Mouse (Mus musculus) midbrain, embryonic 13.5 days (tissue): ENCODE results near the gene Ptk6. TPM values are rescaled to one million over a fixed set of nuclear protein-coding genes. Genes with fewer than 3 reads are reported as not detected.
A peak's percentile ranks its signal among the peaks of the same experiment; 100 is the strongest.

Source experiments
- ATAC-seq: fragments of 200-750 bp; cut with Nextera tagmentation; 2 replicates; pipeline ENCODE4 v1.8.0; 2017; ENCODE audit warnings: mild to moderate bottlenecking, moderate TSS enrichment, moderate library complexity
- H3K27ac ChIP-seq: fragments of 300-500 bp; sonication (generic); 2 replicates; pipeline ENCODE4 v1.5.1; 2015; ENCODE audit warnings: inconsistent platforms, mild to moderate bottlenecking, moderate library complexity
- H3K27me3 ChIP-seq: fragments of 300-500 bp; sonication (generic); 2 replicates; pipeline ENCODE4 v1.6.1; 2015; ENCODE audit warnings: mild to moderate bottlenecking, inconsistent platforms
- H3K36me3 ChIP-seq: fragments of 300-500 bp; sonication (generic); 2 replicates; pipeline ENCODE4 v1.6.1; 2015; ENCODE audit warnings: mild to moderate bottlenecking, inconsistent platforms
- H3K4me1 ChIP-seq: fragments of 300-500 bp; sonication (generic); replicated peaks from 2 replicates; pipeline ENCODE4 v1.6.1; 2015; ENCODE audit warnings: inconsistent platforms
- H3K4me2 ChIP-seq: fragments of 300-500 bp; sonication (generic); replicated peaks from 2 replicates; pipeline ENCODE4 v1.6.1; 2015; ENCODE audit warnings: moderate library complexity, mild to moderate bottlenecking, inconsistent platforms
- H3K4me3 ChIP-seq: fragments of 300-500 bp; sonication (generic); replicated peaks from 2 replicates; pipeline ENCODE4 v1.5.1; 2015; ENCODE audit warnings: mild to moderate bottlenecking, inconsistent platforms
- H3K9ac ChIP-seq: fragments of 300-500 bp; sonication (generic); replicated peaks from 2 replicates; pipeline ENCODE4 v1.6.1; 2015; ENCODE audit warnings: mild to moderate bottlenecking, inconsistent platforms
- H3K9me3 ChIP-seq: fragments of 300-500 bp; sonication (generic); 2 replicates; pipeline ENCODE4 v1.6.1; 2016; ENCODE audit warnings: mild to moderate bottlenecking, inconsistent platforms
- WGBS: fragments of 180-500 bp; shearing (Covaris S2); methylation state at CpG from one replicate; pipeline ENCODE4 v1.1.7; 2015; 5-methylcytosine and 5-hydroxymethylcytosine counted together
- polyA plus RNA-seq: library from polyadenylated mRNA; unstranded; fragments of >200 nt; fragmentation: Nextera tagmentation; extraction: Ambion mirVana; gene quantifications from 2 replicates; pipeline ENCODE4 v1.2.1, GENCODE M21; 2015

Gene Ptk6
- polyA plus RNA-seq = not detected in 2 replicates

DNA sequence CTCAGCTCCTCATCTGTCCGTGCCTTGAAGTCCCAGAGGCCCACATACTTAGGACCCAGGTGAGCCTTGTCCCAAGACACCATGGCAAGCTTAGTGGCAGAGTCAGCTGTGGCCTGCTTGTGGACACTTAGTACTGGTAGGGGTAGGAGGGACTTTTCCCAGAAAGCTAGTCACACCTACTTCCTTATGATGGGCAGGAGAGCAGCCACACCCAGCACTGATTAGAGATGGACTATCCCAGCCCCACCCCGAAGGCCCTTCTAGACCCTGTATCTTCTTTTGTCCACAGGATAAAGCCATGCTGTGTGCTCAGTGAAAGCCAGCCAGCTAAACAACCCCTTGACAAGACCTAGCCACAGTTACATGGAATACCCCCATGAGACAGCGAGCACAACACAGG is at the start of gene Ptk6:
Ptk6 (minus strand) TSS at position 368 of the 400 bp plus-strand sequence.
- Histone ChIP-seq H3K4me2 (no peak within 1 kb of the TSS), H3K27ac (no peak within 1 kb of the TSS), H3K9ac (no peak within 1 kb of the TSS), H3K36me3 (no peaks in the 10 kb centered on the region), H3K4me1 (no peaks in the 10 kb centered on the region), H3K4me3 (no peak within 1 kb of the TSS), H3K9me3 (no peaks in the 10 kb centered on the region), H3K27me3 (0 out of 2 replicates have a peak, but pooled peaks cover 3% of the 10 kb centered on the region)
- no peak for ATAC-seq
- 91% methylated on average over 3 of the region's 3 CpGs for WGBS

DNA sequence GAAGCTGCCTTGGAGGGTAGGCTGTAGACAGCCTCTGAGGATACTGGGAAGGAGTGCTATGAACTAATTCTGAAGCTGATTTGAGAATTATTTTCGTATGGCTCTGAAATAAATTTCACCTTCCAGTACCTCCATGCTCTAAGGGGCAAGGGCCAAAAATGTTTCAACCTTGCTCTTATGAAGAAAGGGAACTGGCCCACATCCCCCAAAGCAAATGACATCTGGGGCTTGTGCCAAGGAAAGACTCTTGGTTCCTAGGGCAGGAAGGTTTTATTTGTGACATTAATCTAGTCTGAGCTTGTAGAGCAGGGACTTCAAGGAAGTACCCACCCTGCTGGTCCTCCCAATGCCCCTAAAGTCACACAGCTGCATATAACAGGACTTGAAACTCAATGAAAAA is 49.3 kb upstream of the Ptk6 start:
- no peak for ATAC-seq
- Histone ChIP-seq H3K9me3 (no peaks in the 10 kb centered on the region), H3K27ac (no peak overlapping the region), H3K4me1 (no peaks in the 10 kb centered on the region), H3K4me2 (no peak overlapping the region), H3K36me3 (peaks cover 61% of the 10 kb centered on the region), H3K4me3 (no peak overlapping the region), H3K9ac (no peak overlapping the region), H3K27me3 (no peaks in the 10 kb centered on the region)
- 84% methylated on average over 1 of the region's 1 CpGs for WGBS

DNA sequence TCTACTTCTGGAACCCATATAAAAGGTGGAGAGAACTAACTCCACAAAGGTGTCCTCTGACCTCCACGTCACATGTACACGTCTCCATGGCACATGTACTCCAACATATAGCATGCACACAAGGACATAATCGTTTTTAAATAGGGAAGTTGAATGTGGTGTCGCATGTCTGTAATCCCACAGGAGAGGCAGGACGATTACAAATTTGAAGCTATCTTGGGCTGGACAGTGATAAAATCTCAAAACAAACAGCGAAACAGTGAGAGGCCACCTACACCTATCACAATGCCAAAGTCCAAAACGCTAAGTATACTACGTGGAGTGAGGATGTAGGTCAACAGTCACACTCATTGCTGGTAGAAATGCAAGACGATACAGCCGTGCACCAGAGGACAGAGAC is 46.6 kb upstream of the Ptk6 start:
- no peak overlapping the region for H3K9ac ChIP-seq
- H3K36me3 ChIP-seq = peaks cover 38% of the 10 kb centered on the region
- H3K4me1 ChIP-seq = no peaks in the 10 kb centered on the region
- H3K9me3 ChIP-seq = no peaks in the 10 kb centered on the region
- ATAC-seq = no peak
- H3K4me3 ChIP-seq = no peak overlapping the region
- no peak overlapping the region for H3K27ac ChIP-seq
- H3K4me2 ChIP-seq = no peak overlapping the region
- WGBS = 92% methylated on average over 10 of the region's 10 CpGs
- no peaks in the 10 kb centered on the region for H3K27me3 ChIP-seq

DNA sequence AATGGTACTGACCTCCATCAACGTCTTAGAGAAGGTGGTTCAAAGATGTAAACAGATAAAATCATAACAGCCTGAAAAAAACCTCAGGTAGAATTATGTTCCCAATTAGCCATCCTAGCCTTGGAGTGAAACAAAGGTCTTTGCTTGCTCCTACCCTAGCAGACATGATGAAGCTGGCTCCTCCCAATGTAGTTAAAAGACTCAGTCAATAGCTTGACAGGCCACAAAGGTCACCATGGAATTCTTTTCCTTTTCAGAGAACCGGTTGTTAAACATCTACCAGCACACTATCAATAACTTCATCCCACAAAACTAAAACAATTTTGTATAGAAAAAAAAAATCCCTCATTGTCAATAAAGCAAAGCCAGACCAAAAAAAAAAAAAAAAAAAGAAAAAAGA is 42.4 kb upstream of the Ptk6 start:
- Histone ChIP-seq H3K9ac (no peak overlapping the region), H3K36me3 (no peaks in the 10 kb centered on the region), H3K4me1 (peaks cover 7% of the 10 kb centered on the region; the same call in 1 of the 2 replicates), H3K27me3 (no peaks in the 10 kb centered on the region), H3K9me3 (no peaks in the 10 kb centered on the region), H3K4me3 (no peak overlapping the region), H3K4me2 (no peak overlapping the region), H3K27ac (no peak overlapping the region)
- ATAC-seq = no peak
- 30% methylated on average over 2 of the region's 2 CpGs for WGBS

DNA sequence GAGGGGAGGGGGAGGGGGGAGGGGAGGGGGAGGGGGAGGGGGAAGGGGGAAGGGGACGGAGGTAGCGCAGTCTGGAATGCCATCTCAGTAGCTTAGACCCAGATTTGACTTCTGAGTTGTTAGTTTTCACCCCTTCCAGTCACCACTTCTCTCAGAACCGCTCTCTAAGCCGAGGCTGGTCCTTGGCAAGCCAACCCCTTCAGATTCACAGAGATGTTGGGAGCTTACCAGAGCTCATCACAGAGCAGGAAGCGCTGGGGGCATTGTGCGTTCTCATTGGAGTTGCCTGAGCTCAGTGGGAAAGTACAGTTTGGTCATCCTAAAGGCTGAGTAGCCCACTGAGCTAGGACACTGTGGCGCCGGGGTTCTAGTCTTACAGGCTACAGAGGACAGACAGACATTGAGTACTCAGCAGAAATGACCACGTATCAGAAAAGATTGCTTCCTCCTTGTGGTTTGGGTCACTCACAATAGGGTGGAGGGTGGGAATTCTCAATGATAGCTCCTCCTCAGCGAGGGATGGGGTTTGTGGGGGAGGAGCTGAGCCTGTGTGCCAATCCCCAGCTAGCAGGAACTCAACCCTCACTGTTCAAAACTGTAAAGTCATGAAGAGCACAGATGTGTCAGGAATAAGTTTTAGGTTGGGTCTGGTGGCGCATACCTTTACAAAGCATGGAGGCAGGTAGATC is 41.3 kb upstream of the Ptk6 start:
- Histone ChIP-seq H3K36me3 (no peaks in the 10 kb centered on the region), H3K9me3 (no peaks in the 10 kb centered on the region), H3K4me1 (peaks cover 7% of the 10 kb centered on the region; the same call in 1 of the 2 replicates), H3K27me3 (no peaks in the 10 kb centered on the region), H3K27ac (no peak overlapping the region), H3K4me2 (no peak overlapping the region), H3K9ac (no peak overlapping the region), H3K4me3 (no peak overlapping the region)
- WGBS = 34% methylated on average over 11 of the region's 11 CpGs
- no peak for ATAC-seq

DNA sequence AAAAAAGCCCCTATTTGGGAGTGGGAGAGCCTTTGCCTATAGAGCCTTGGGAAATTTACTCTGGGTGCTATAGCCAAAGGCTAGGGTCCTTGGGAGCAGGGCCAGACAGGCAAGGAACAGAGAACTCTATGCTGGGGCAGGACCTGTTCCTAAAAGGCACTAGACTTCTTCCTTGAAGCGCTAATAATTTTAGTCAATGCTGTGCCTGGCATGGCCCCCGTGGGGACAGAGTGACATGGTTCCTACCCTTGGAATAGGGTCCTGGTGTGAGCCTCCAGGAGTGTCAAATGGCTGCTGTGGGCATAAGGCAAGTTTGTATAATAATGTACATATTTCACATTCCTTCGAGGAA is 39.7 kb upstream of the Ptk6 start:
- H3K27ac ChIP-seq = no peak overlapping the region
- peaks cover 7% of the 10 kb centered on the region; the same call in 1 of the 2 replicates for H3K4me1 ChIP-seq
- peak overlapping the region; percentile 41 for H3K4me2 ChIP-seq
- H3K9ac ChIP-seq = no peak overlapping the region
- no peaks in the 10 kb centered on the region for H3K9me3 ChIP-seq
- ATAC-seq = no peak
- H3K27me3 ChIP-seq = no peaks in the 10 kb centered on the region
- 75% methylated on average over 3 of the region's 3 CpGs for WGBS
- H3K36me3 ChIP-seq = no peaks in the 10 kb centered on the region
- H3K4me3 ChIP-seq = no peak overlapping the region

DNA sequence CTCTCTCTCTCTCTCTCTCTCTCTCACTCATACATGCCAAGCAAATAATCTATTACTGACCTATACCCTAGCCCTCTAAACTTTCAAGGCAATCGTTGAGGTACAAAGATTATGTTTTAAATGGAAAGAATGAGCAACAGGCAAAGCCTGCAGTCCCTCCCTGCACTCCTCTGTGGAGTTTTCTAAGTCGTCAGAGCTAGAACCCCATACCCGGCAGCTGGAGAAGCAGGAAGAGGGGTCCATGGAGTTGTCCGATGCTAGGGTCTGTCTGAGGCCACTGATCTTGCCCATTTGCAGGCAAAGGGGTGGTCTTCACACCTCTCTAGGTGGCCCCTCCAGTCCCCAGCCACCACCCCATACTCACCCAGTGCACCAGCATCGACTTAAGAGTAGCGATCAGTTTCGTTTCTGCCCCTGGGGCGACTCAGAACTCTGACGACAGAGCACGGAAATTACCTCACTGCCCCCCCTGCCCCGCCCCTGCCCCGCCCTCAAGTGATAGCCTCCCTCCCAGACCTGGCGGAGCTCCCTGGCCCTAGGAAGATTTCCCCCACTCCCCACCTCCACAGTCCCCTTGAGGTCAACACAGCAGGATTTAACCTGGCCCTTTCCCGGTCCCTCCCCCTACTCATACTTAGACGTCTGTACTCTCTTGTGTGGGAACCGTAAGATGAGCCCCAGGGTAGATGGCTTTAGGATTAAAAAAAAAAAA is 39.2 kb upstream of the Ptk6 start, which contains the start of gene Helz2:
Helz2 (minus strand) TSS at position 426 of the 712 bp plus-strand sequence.
- Histone ChIP-seq H3K9me3 (no peaks in the 10 kb centered on the region), H3K4me3 (0 out of 2 replicates have a peak within 1 kb of the TSS, but pooled peaks have one; percentile 11), H3K4me1 (peaks cover 7% of the 10 kb centered on the region; the same call in 1 of the 2 replicates), H3K36me3 (no peaks in the 10 kb centered on the region), H3K27ac (no peak within 1 kb of the TSS), H3K27me3 (no peaks in the 10 kb centered on the region), H3K4me2 (peak within 1 kb of the TSS; percentile 41), H3K9ac (no peak within 1 kb of the TSS)
- 12% methylated on average over 16 of the region's 16 CpGs for WGBS
- no peak for ATAC-seq

DNA sequence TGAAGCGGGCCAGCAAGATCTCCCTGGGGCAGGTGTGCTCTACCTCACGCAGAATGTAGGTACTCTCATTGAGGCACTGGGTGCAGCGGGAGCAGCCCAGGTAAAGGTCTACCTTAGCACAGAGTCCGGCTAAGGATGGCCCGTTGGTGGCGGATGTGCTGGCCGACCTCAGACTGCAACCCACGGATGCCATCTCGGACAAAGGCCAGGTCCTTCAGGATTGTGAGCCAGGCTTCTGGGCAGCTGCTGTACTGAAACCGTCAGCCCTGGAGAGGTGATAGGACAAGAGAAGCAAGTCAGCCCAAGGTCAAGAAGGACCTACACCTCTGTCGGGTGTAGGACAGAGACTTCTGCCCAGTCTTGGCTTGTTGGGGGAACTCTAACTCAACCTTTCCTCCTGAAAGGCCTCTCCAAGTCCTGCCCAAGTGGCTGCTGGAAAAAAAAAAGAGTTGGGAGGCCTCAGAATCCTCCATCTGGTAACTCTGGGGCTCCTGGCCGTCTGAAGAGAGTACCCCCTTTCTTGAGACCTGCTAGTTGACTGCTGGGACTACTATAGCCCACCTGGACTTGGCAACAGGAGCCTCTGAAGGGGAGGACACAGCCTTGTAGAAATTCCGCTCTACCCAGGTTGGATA is 38.3 kb upstream of the Ptk6 start:
- no peaks in the 10 kb centered on the region for H3K27me3 ChIP-seq
- H3K4me3 ChIP-seq = no peak overlapping the region
- no peak overlapping the region for H3K27ac ChIP-seq
- no peak overlapping the region for H3K9ac ChIP-seq
- peaks cover 7% of the 10 kb centered on the region; the same call in 1 of the 2 replicates for H3K4me1 ChIP-seq
- no peak overlapping the region for H3K4me2 ChIP-seq
- 91% methylated on average over 13 of the region's 13 CpGs for WGBS
- H3K9me3 ChIP-seq = no peaks in the 10 kb centered on the region
- no peak for ATAC-seq
- no peaks in the 10 kb centered on the region for H3K36me3 ChIP-seq

DNA sequence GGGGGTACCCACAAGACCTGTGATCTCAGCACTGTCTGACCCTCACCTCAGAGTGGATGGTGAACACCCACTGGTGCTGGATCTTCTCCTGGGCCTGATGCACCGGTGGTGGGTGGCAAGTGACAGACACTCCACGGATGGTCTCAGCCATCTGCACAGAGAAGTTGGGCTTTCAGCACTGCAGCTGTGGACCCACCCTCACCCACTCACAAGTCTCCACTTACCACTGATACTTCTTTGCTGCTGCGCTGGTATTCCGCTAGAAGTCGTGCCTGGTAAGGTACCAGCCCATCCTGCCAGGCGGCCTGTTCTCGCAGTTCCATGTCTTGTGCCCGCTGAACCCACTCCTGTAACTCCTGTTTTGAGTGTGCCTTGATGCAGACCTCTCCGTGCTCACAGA is 36.7 kb upstream of the Ptk6 start:
- ATAC-seq = no peak
- no peaks in the 10 kb centered on the region for H3K27me3 ChIP-seq
- no peaks in the 10 kb centered on the region for H3K9me3 ChIP-seq
- H3K36me3 ChIP-seq = no peaks in the 10 kb centered on the region
- peaks cover 7% of the 10 kb centered on the region; the same call in 1 of the 2 replicates for H3K4me1 ChIP-seq
- H3K4me3 ChIP-seq = no peak overlapping the region
- H3K4me2 ChIP-seq = no peak overlapping the region
- H3K27ac ChIP-seq = no peak overlapping the region
- H3K9ac ChIP-seq = no peak overlapping the region
- WGBS = 97% methylated on average over 9 of the region's 9 CpGs

DNA sequence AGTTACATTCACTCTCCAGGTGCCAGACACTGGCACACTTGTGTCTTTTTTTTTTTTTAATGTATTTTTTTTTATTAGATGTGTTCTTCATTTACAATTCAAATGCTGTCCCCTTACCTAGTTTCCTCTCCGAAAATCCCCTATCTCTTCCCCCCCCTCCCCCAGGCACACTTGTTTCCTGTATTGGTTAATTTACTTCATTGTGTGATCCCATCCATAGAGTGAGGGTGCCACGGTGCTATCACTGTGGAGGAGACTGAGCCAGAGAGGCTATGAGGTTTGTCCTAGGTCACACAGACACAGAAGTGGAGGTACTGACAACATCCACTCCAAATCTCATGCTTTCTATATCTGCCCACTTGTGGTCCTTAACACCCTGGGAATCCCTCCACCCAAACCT is 36.3 kb upstream of the Ptk6 start:
- Histone ChIP-seq H3K9ac (no peak overlapping the region), H3K4me3 (no peak overlapping the region), H3K36me3 (no peaks in the 10 kb centered on the region), H3K9me3 (no peaks in the 10 kb centered on the region), H3K27me3 (no peaks in the 10 kb centered on the region), H3K27ac (no peak overlapping the region), H3K4me1 (peaks cover 7% of the 10 kb centered on the region; the same call in 1 of the 2 replicates), H3K4me2 (no peak overlapping the region)
- no peak for ATAC-seq
- 78% methylated on average over 2 of the region's 2 CpGs for WGBS

DNA sequence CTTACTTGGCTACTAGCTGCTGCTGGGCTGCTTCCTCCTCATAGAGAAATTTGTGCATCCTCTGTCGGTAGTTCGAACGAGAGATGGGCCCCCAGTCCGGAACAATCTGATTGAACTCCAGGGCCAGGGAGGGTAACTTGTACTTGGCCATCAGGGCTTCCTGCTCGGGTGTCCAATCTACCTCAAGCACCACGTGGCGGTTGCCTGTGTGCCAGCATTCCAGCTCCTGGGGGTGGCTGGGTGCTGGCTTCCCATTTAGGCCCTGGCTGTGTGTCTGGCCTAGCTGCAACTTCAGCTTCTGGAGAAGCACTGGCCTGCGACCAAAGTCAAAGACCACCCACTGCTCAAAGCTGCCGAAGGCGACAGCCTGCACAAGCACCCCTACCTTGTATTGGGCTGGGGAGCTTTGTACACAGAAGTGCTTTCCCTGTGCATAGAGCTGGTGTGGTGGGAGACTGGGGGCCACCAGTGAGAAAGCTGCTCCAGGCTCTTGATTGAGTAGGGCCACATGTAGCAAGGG is 35.6 kb upstream of the Ptk6 start:
- H3K27me3 ChIP-seq = no peaks in the 10 kb centered on the region
- H3K4me3 ChIP-seq = no peak overlapping the region
- H3K4me1 ChIP-seq = peaks cover 7% of the 10 kb centered on the region; the same call in 1 of the 2 replicates
- H3K4me2 ChIP-seq = no peak overlapping the region
- no peak overlapping the region for H3K9ac ChIP-seq
- no peak for ATAC-seq
- no peak overlapping the region for H3K27ac ChIP-seq
- no peaks in the 10 kb centered on the region for H3K36me3 ChIP-seq
- 72% methylated on average over 10 of the region's 10 CpGs for WGBS
- no peaks in the 10 kb centered on the region for H3K9me3 ChIP-seq
